Mouse (Mus musculus) frontal cortex, adult 2 months (tissue): ENCODE data around the gene Cadps. TPM values are rescaled to one million over a fixed set of nuclear protein-coding genes. Genes with fewer than 3 reads are reported as not detected.

ENCODE experiments used
- DNase-seq, 2 experiments: peaks; one replicate each; pipeline ENCODE4 v3.0.0; 2022; ENCODE audit warnings: low spot score in 1 of 2; ENCODE audit errors: extremely low spot score in 1 of 2
- polyA plus RNA-seq: library from polyadenylated mRNA; depleted of rRNA; stranded (reverse); fragments of >200 nt; gene quantifications from 2 replicates; pipeline ENCODE4 v1.2.3, GENCODE M21; 2012; rRNA removed

Cadps gene
- 197 and 236 TPM in 2 replicates for polyA plus RNA-seq

GRCm38 (mm10) chr14:12822491-12823219 is at the start of gene Cadps:
Cadps (minus strand) TSS chr14:12823079.
- peak; percentile 72 to 85 for DNase-seq

DNA sequence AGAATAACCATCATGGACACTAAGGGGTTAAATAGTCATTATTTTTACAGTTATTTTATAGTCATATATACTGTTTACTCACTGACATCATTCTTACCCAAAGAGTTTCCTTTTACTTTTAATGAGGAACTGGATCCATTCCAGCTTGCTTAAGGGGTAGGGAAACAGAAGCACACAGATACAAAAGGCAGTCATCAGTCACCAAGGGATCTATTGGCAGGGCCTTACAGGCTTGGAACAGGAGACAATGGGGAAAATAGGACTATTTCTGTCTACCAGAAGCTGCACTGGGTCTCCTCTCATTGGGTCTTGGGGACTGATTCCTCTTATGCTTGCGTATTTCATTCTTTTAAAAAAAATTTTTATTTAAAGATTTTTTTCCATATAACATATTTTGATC is 46.7 kb upstream of the Cadps start:
- DNase-seq, result no peak

DNA sequence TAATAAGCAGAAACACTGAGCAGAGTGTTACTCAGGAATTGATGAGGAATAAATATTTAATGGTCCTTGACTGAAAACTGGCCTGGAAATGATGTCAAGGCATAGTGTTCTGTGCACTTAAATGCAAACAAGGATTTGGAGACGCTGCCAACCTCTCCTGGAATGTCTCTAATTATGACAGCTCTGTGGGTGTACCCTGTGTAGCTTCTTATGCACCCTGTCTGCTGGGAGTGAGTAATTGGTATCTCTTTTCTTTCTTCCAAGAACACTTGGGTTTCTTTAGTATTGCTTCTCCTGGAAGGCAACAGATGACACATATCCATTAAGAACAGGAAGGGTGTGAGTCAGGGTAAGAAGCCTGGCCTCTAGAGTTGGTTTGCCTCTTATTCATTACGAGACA is 42.4 kb upstream of the Cadps start:
- peak; percentile 19 to 59 for DNase-seq

- DNase-seq, result no peak
These were observed 21.0 kb upstream of the Cadps start for GRCm38 (mm10) chr14:12843860-12844259.

- DNase-seq, result no peak
These were observed 16.6 kb upstream of the Cadps start for GRCm38 (mm10) chr14:12839471-12839870.

- DNase-seq, result no peak
These were observed 16.1 kb upstream of the Cadps start for GRCm38 (mm10) chr14:12838949-12839348.

DNA sequence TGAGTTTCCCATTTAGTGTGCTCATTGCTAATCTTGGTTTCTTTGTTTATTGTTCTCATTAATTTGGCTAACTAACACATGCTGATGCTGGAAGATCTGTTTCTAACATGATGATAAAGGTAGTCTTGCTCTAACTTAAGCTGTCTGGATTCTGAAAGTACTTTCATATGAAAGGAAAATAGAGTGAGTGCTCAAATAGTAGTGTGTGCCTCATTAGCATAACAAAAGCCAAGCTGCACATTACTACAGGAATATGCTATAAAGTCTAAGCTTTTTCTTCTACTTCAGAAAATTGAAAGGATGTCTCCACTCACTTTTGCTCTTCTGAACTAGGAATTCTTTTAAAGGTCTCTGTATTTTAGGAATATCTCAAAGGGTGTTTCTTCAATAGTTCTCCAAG is 15.4 kb upstream of the Cadps start:
- DNase-seq, result no peak

- DNase-seq, result no peak
These were observed 15.0 kb upstream of the Cadps start for GRCm38 (mm10) chr14:12837902-12838301.

DNA sequence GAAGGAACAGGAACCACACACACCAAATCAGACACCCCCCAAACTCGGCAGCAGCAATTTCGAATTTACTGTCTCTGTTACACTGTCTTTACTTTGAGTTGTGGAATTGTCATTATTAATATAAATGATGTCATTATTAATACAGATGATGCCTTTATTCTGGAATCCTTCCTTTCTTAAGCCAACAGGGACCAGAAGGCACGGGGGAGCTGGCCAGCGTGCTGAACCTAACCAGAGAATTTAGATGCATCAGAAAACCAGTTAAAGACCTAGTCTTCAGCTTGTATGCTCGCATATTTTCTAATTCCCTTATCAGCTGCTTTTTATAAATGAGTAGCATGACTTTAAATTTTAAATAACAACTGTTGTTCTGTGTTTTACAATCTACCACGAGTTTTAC is 902 bp upstream of the Cadps start:
- DNase-seq, result no peak

GRCm38 (mm10) chr14:12821831-12822490 is 918 bp downstream of the Cadps start:
- DNase-seq, result peak in 1 of 2 experiments; percentile 79

DNA sequence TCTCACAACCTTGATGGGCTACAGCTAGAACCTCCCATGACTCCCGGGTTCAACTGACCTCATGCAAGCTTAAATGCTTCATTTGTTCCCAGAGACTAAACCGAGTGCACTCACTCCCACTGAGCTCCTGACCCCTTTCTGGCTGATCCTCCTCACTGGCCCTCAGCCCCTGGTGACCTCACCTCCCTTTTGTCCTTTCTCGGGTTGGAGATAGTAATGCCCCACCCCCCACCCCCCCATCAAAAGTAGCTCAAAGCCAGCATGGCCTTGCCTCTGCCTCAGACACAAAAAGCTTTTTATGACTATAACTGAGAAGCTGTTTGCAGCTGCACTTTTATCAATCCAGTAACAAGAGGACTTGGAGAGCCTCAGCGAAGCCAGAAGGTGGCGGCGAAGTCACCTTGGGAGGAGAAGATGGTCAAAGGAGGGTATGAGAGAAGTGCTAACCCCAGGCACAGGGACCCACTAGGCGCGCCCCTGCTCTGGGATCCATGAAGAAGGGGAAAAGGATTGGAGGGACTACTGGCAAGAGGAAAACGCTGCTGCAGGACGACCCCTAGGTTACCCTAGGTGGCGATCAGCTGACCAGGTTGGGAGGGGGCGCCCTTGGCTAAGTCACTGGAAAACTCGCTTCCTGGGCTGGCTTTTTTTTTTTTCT is 1.6 kb downstream of the Cadps start:
- peak in 1 of 2 experiments; percentile 33 for DNase-seq

DNA sequence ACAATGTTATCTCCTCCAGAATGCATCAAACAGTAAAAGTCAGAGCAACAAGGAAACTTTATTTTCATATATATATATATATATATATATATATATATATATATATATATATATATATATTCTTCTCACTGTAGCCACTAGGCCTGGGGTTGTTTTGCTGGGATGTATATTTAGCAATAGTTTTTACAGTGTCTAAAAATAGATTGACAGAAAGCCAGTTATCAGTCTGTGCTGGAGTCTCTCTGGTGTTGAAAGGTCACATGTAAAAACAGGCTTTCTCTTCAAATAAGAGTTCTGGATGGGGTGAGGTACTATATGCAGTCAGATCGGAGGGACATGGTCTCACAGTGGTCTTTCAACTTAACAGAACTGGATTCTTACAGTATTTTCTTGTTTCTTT is 2.7 kb downstream of the Cadps start:
- DNase-seq, result no peak

GRCm38 (mm10) chr14:12818442-12818841 is 4.4 kb downstream of the Cadps start:
- peak in 1 of 2 experiments; percentile 44 for DNase-seq

GRCm38 (mm10) chr14:12812072-12812471 is 10.8 kb downstream of the Cadps start:
- no peak for DNase-seq

- no peak for DNase-seq
These were observed 19.9 kb downstream of the Cadps start for GRCm38 (mm10) chr14:12802995-12803394.

DNA sequence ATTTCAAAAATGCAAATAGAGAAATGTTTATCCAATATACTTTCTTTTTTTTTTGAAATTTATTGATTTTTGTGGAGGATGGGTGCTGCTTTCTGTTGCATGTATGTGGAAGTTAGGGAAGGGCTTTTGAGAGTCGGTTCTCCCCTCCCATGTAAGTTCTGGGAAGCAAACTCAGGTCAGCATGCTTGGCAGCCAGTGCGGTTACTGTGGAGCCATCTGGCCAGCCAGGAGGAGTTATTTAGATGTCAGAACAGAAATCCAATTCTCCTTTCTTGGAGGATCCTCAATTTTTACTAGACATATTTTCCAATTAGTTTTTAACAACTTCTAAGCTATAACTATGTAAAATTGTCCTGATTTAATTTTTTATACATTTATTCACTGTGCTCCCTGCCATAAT is 21.8 kb downstream of the Cadps start:
- peak in 1 of 2 experiments; percentile 25 for DNase-seq

- no peak for DNase-seq
These were observed 24.0 kb downstream of the Cadps start for GRCm38 (mm10) chr14:12798926-12799325.

GRCm38 (mm10) chr14:12784296-12784695 is 38.6 kb downstream of the Cadps start:
- DNase-seq, result no peak

DNA sequence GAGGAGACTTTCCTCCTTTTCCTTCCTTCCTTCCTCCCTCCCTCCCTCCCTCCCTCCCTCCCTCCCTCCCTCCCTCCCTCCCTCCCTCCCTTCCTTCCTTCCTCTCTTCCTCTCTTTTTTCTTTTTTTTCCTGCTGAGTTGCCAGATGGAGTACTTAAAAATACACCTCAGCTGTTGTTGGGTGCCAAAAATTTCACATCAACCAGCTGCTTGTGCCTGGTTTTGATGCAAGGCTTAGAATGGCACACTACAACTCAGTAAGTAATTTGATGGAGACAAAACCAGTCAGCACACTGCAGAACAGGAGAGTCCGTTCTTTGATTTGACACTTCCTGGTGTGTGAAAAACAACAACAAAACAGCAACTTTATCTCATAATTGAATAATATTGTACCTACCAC is 42.9 kb downstream of the Cadps start:
- DNase-seq, result peak in 1 of 2 experiments; percentile 43

- peak; percentile 47 to 53 for DNase-seq
These were observed 44.9 kb downstream of the Cadps start for GRCm38 (mm10) chr14:12777990-12778389.

GRCm38 (mm10) chr14:12768870-12769269 is 54.0 kb downstream of the Cadps start:
- no peak for DNase-seq

DNA sequence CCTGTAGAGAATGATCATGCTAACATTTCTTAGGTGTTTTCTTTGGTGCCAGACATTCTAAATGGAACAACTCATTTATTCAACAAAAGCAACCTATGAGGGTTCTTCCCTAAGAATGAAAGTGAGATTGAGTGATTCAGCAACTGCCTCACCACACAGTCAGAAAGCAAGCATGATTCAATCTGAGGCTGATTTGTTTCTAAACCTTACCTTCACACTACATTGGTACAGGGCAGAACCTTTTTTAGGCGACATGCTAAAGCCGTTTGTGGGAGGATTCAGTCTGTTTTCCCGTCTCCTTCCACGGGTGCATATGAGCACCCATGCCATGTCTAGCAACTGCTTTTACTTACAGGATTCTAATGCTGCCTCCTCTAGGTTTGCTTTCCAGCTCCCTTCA is 69.6 kb downstream of the Cadps start:
- peak in 1 of 2 experiments; percentile 64 for DNase-seq
